In the genomic region with DNA sequence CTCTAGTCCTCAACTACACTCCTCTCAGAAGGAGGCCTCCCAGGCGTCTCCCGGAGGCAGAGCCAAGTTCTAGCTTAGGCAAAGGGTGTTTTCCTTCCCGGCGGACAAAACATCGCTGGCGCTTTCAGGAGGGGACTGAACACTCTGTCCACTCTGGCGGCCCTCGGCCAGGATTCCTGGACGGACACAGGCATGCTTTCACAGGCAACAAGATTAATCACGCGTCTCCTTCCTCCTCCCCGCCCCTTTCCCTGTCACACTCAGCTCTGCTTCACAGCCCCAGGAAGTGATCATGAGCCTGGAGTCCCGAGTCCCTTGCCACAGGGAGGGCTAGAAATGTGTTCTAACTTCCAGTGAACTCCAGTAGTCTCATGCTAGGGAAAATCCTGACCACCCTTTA, we compare ENCODE assay signal across 9 mouse cellular contexts.
DNase-seq lines count a peak whose midpoint lies in the region; ATAC-seq and TF ChIP-seq lines count a peak whose summit lies in the region.
"Had no signal": no experiment of that assay in that cellular context is flagged by ENCODE, and none has a peak within 500 bp of the region (broad histone marks: within the 10 kb centered on the region; RNA-seq: fewer than 3 reads in every experiment).

No protein-coding gene starts in this region.

- H3K36me3 ChIP-seq in heart, postnatal 0 days (replicated peaks; ENCODE audit: control insufficient read depth, insufficient read depth, low read length), result no peaks in the 10 kb centered on the region
- no peaks in the 10 kb centered on the region for H3K36me3 ChIP-seq in kidney, postnatal 0 days (ENCODE audit: insufficient read depth, low read length)
- no peaks in the 10 kb centered on the region for H3K36me3 ChIP-seq in lung, embryonic 14.5 days (ENCODE audit: insufficient read depth)
- H3K36me3 ChIP-seq in splenic B cell, adult 2 months (ENCODE audit: control insufficient read depth, insufficient read depth, low read length, poor library complexity, severe bottlenecking), result no peaks in the 10 kb centered on the region
- no peaks in the 10 kb centered on the region for H3K36me3 ChIP-seq in midbrain, embryonic 15.5 days (replicated peaks)
- H3K36me3 ChIP-seq: liver, embryonic 15.5 days had no signal

- H3K27ac ChIP-seq in embryonic fibroblast, embryonic 13.5 days (ENCODE audit: insufficient read depth, low read length), result peak overlapping the region; percentile 96
- H3K27ac ChIP-seq in heart, postnatal 0 days (ENCODE audit: low read depth), result peak overlapping the region; percentile 61
- peak overlapping the region; percentile 92 for H3K27ac ChIP-seq in kidney, postnatal 0 days
- peak overlapping the region; percentile 85 for H3K27ac ChIP-seq in lung, embryonic 14.5 days (ENCODE audit: low read depth)
- H3K27ac ChIP-seq in midbrain, embryonic 15.5 days, result no peak overlapping the region
- H3K27ac ChIP-seq: liver, embryonic 15.5 days had no signal

- H3K4me1 ChIP-seq in embryonic fibroblast, embryonic 13.5 days (ENCODE audit: control insufficient read depth, insufficient read depth, low read length), result peaks cover 19% of the 10 kb centered on the region
- H3K4me1 ChIP-seq in heart, postnatal 0 days (ENCODE audit: control insufficient read depth, insufficient read depth), result peaks cover 43% of the 10 kb centered on the region
- H3K4me1 ChIP-seq in kidney, postnatal 0 days (replicated peaks; ENCODE audit: insufficient read depth, low read length), result peaks cover 41% of the 10 kb centered on the region
- peaks cover 39% of the 10 kb centered on the region for H3K4me1 ChIP-seq in lung, embryonic 14.5 days (ENCODE audit: insufficient read depth)
- H3K4me1 ChIP-seq in midbrain, embryonic 15.5 days, result peaks cover 4% of the 10 kb centered on the region; the same call in 1 of the 2 replicates

- TF ChIP-seq EP300 in heart, postnatal 0 days (IDR thresholded peaks at IDR 0.05; ENCODE audit: low read depth), result peak; percentile 74

- H3K9me3 ChIP-seq in heart, postnatal 0 days (replicated peaks; ENCODE audit: control insufficient read depth, low read length), result no peaks in the 10 kb centered on the region
- no peaks in the 10 kb centered on the region for H3K9me3 ChIP-seq in kidney, postnatal 0 days (replicated peaks; ENCODE audit: low read length)
- no peaks in the 10 kb centered on the region for H3K9me3 ChIP-seq in lung, embryonic 14.5 days (ENCODE audit: low read depth, low read length)
- no peaks in the 10 kb centered on the region for H3K9me3 ChIP-seq in midbrain, embryonic 15.5 days
- H3K9me3 ChIP-seq: liver, embryonic 15.5 days had no signal

- peak; percentile 52 to 56 for DNase-seq in thymus, adult 18-20 months
- DNase-seq in thymus, postnatal 10 days (ENCODE audit: low spot score in 2 of 2), result no peak
- DNase-seq in heart, postnatal 0 days (ENCODE audit: low spot score), result peak; percentile 86
- peak; percentile 97 for DNase-seq in kidney, postnatal 0 days (ENCODE audit: low spot score)
- peak; percentile 86 for DNase-seq in lung, embryonic 14.5 days
- peak; percentile 21 for DNase-seq in splenic B cell, adult 2 months (ENCODE audit: low read depth, low spot score)

- no peaks in the 10 kb centered on the region for H3K27me3 ChIP-seq in heart, postnatal 0 days (ENCODE audit: control insufficient read depth, insufficient read depth, low read length)
- H3K27me3 ChIP-seq in kidney, postnatal 0 days (ENCODE audit: insufficient read depth, low read length), result no peaks in the 10 kb centered on the region
- no peaks in the 10 kb centered on the region for H3K27me3 ChIP-seq in lung, embryonic 14.5 days (ENCODE audit: insufficient read depth, low read length)
- no peaks in the 10 kb centered on the region for H3K27me3 ChIP-seq in splenic B cell, adult 2 months (ENCODE audit: control insufficient read depth, insufficient read depth, low read length, poor library complexity, severe bottlenecking)
- no peaks in the 10 kb centered on the region for H3K27me3 ChIP-seq in midbrain, embryonic 15.5 days (replicated peaks)

- TF ChIP-seq CTCF in embryonic fibroblast, embryonic 13.5 days (IDR thresholded peaks at IDR 0.05; ENCODE audit: borderline replicate concordance, insufficient read depth, low read length), result no peak
- TF ChIP-seq CTCF in heart, postnatal 0 days (IDR thresholded peaks at IDR 0.05; ENCODE audit: low read depth), result no peak
- TF ChIP-seq CTCF in kidney, postnatal 0 days (IDR thresholded peaks at IDR 0.05; ENCODE audit: low read depth), result no peak
- no peak for TF ChIP-seq CTCF in lung, embryonic 14.5 days (IDR thresholded peaks at IDR 0.05; ENCODE audit: low read depth)

- TF ChIP-seq POLR2A in embryonic fibroblast, embryonic 13.5 days (IDR thresholded peaks at IDR 0.05; ENCODE audit: low read depth, low read length), result no peak; the same call in none of the 2 replicates

- WGBS in heart, postnatal 0 days, result 11% methylated on average over 12 of the region's 13 CpGs
- under 1% methylated on average over 13 of the region's 13 CpGs for WGBS in kidney, postnatal 0 days
- WGBS in lung, embryonic 14.5 days, result 3% methylated on average over 13 of the region's 13 CpGs
- WGBS in midbrain, embryonic 15.5 days, result 35% methylated on average over 13 of the region's 13 CpGs

- H3K4me3 ChIP-seq in embryonic fibroblast, embryonic 13.5 days (ENCODE audit: insufficient read depth, low read length), result no peak overlapping the region
- no peak overlapping the region for H3K4me3 ChIP-seq in heart, postnatal 0 days (ENCODE audit: low read depth, low read length)
- H3K4me3 ChIP-seq in kidney, postnatal 0 days (replicated peaks; ENCODE audit: low read depth, low read length), result no peak overlapping the region
- no peak overlapping the region for H3K4me3 ChIP-seq in lung, embryonic 14.5 days (ENCODE audit: low read depth, low read length)
- H3K4me3 ChIP-seq in midbrain, embryonic 15.5 days, result no peak overlapping the region
- H3K4me3 ChIP-seq: liver, embryonic 15.5 days had no signal

- H3K4me2 ChIP-seq in heart, postnatal 0 days (ENCODE audit: low read depth, low read length), result no peak overlapping the region
- peak overlapping the region; percentile 15; the same call in 1 of the 2 replicates for H3K4me2 ChIP-seq in kidney, postnatal 0 days (ENCODE audit: low read length)
- peak overlapping the region; percentile 18 for H3K4me2 ChIP-seq in lung, embryonic 14.5 days
- H3K4me2 ChIP-seq in midbrain, embryonic 15.5 days, result no peak overlapping the region
- H3K4me2 ChIP-seq: liver, embryonic 15.5 days had no signal

- H3K9ac ChIP-seq in heart, postnatal 0 days (replicated peaks; ENCODE audit: low read depth, low read length), result no peak overlapping the region
- no peak overlapping the region for H3K9ac ChIP-seq in kidney, postnatal 0 days (ENCODE audit: low read depth, low read length)
- H3K9ac ChIP-seq in lung, embryonic 14.5 days, result no peak overlapping the region
- no peak overlapping the region for H3K9ac ChIP-seq in midbrain, embryonic 15.5 days
- H3K9ac ChIP-seq: liver, embryonic 15.5 days had no signal

- ATAC-seq in heart, postnatal 0 days (ENCODE audit: insufficient read depth, low read depth), result peak; percentile 67
- peak; percentile 67 for ATAC-seq in kidney, postnatal 0 days (replicated peaks; ENCODE audit: low FRiP score, low read depth)
- ATAC-seq in lung, embryonic 14.5 days (ENCODE audit: insufficient read depth), result peak; percentile 66
- ATAC-seq in midbrain, embryonic 15.5 days (replicated peaks), result no peak

Comparison
In these comparisons a context has a peak if more than half of its experiments do, and no peak if none do; other contexts are left out.
1. DNase-seq: peak in thymus, adult 18-20 months (2 of 2), heart, postnatal 0 days (single experiment), kidney, postnatal 0 days (single experiment), lung, embryonic 14.5 days (single experiment) and splenic B cell, adult 2 months (single experiment); none in thymus, postnatal 10 days (0 of 2).
2. H3K4me2 ChIP-seq: peak in kidney, postnatal 0 days (single experiment) and lung, embryonic 14.5 days (single experiment); none in heart, postnatal 0 days (single experiment) and midbrain, embryonic 15.5 days (single experiment).